Mouse (Mus musculus) brain, embryonic 14.5 days (tissue): ENCODE measurements around the gene Eif5a. TPM values are rescaled to one million over a fixed set of nuclear protein-coding genes. Genes with fewer than 3 reads are reported as not detected.
"Not testable (repeated sequence)": the region's sequence is repeated elsewhere in the genome, so short reads cannot be mapped to it uniquely, and the experiment has no call there.

ENCODE experiments used
- DNase-seq: peaks from one replicate; pipeline ENCODE4 v3.0.0-alpha.2; 2011; ENCODE audit warnings: low read depth
- CTCF ChIP-seq: fragments of 200-500 bp; IDR thresholded peaks from 2 replicates; pipeline ENCODE4 v1.5.1; 2012; ENCODE audit warnings: inconsistent platforms, mild to moderate bottlenecking, moderate library complexity, borderline replicate concordance; ENCODE audit not compliant: insufficient read depth, insufficient read length; ENCODE audit errors: extremely low read depth
- POLR2A ChIP-seq: fragments of 200-500 bp; IDR thresholded peaks from 2 replicates; pipeline ENCODE4 v1.6.1; 2012; ENCODE audit warnings: mild to moderate bottlenecking, inconsistent platforms, borderline replicate concordance; ENCODE audit not compliant: poor library complexity, insufficient read depth, insufficient read length, severe bottlenecking; ENCODE audit errors: extremely low read depth
- polyA plus RNA-seq: library from polyadenylated mRNA; depleted of rRNA; stranded (reverse); fragments of >200 nt; gene quantifications from 2 replicates; pipeline ENCODE4 v1.2.3, GENCODE M21; 2012

Eif5a gene
- polyA plus RNA-seq, 1 experiment: 727 TPM

DNA sequence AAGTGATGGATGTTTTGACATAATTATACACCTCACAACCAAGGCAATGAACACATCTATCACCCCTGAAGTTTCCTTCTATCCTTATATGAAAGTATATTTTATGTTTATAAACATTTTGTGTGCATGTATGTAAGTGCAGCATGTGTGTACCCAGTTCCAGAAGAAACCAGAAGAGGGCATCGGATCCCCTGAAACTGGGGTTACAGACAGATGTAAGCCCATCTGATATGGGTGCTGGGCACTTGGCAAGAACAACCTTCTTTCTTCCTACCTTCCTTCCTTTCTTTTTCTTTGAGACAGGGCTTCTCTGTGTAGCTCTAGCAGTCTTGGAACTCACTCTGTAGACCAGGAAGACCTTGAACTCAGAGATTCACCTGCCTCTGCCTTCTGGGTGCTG, 34.5 kb upstream of the Eif5a start:
- DNase-seq: no peak
- TF ChIP-seq CTCF (peak; percentile 7; the same call in 1 of the 2 replicates), POLR2A (no peak)

- not testable (repeated sequence) for DNase-seq
These were observed 33.9 kb upstream of the Eif5a start for GRCm38 (mm10) chr11:69955618-69956017.

GRCm38 (mm10) chr11:69953267-69953915, 31.6 kb upstream of the Eif5a start:
- no peak for DNase-seq
- TF ChIP-seq POLR2A (no peak), CTCF (no peak)

DNA sequence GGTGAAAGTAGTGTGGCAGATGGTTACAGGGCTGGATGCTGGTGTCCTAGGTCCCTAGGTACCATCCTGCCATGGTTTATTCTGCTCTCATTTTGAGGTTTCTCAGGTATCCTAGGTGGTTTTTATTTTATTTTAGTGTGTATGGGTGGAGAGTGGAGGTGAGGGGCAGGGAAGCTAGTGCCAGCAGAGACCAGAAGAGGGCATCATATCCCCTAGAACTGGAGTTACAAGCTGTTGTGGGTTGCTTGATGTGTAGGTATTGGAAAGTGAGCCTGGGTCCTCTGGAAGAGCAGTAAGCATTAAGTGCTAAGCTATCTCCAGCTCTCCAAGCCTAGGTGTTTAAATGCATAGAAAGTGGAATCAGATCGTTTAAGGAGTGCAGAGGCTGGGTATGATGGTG, 30.5 kb upstream of the Eif5a start:
- TF ChIP-seq CTCF (no peak), POLR2A (no peak)
- no peak for DNase-seq

GRCm38 (mm10) chr11:69950807-69951459, 29.2 kb upstream of the Eif5a start:
- TF ChIP-seq POLR2A (no peak), CTCF (peak; percentile 16; the same call in 1 of the 2 replicates)
- no peak for DNase-seq

DNA sequence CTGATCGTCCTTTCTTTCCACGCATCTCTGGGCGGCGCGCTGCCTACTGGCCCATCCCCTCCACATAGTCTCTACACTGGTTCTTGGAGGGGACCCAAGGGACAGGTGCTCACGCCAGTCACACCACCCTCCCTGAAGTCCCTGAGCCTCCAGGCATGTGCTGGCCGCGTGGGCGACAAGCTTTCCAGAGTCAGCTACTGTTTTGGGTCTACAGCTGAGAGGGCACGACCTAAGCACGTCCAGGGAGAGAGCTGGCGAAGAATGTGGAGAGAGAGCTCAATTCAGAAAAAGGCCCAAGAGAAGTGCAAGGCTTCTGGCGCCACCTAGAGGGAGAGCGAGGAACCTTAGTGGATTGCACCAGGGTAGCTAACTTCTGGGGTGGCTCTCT, 27.0 kb upstream of the Eif5a start:
- DNase-seq: peak; percentile 88
- TF ChIP-seq CTCF (peak; percentile 96), POLR2A (no peak)

DNA sequence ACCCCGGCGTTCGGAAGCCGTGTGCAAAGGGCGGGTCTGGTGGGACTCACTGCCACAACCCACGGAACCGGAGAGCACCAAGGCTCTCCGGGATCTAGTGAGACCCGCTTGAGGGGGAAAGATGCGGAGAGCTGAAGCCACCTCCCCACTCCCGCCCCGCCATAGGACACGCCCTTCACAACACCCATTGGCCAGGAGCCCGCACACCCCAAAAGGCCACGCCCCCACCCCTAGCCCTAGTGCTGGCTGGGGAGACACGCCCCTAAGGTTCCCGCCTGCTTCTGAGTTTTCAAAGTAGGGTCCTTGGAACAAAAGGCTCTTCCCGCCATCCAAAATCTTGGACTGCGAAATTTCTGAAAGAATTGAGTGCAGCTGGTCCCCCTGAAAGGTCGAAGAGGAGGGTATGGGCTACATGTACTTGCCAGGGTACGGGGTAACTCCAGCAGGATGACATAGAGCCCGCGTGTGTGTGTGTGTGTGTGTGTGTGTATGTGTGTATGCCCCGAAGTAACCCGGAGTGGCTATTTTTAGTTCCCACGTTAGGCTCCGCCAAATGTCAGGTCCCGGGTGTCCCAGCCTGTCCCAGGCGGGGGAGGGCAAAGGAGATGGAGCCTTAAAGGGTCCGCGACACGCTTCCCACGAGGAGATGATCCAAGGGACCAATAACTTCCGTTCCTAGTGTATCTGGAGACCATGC, 26.5 kb upstream of the Eif5a start, which contains the start of gene Slc2a4:
Slc2a4 (minus strand) TSS at position 123 of the 697 bp plus-strand sequence.
- no peak for TF ChIP-seq CTCF
- TF ChIP-seq POLR2A: 0 out of 2 replicates have a peak, but pooled peaks have one; percentile 31
- DNase-seq: peak; percentile 97

- DNase-seq: peak; percentile 63
- TF ChIP-seq CTCF (no peak), POLR2A (no peak)
These were observed 25.7 kb upstream of the Eif5a start for GRCm38 (mm10) chr11:69947337-69948065.

DNA sequence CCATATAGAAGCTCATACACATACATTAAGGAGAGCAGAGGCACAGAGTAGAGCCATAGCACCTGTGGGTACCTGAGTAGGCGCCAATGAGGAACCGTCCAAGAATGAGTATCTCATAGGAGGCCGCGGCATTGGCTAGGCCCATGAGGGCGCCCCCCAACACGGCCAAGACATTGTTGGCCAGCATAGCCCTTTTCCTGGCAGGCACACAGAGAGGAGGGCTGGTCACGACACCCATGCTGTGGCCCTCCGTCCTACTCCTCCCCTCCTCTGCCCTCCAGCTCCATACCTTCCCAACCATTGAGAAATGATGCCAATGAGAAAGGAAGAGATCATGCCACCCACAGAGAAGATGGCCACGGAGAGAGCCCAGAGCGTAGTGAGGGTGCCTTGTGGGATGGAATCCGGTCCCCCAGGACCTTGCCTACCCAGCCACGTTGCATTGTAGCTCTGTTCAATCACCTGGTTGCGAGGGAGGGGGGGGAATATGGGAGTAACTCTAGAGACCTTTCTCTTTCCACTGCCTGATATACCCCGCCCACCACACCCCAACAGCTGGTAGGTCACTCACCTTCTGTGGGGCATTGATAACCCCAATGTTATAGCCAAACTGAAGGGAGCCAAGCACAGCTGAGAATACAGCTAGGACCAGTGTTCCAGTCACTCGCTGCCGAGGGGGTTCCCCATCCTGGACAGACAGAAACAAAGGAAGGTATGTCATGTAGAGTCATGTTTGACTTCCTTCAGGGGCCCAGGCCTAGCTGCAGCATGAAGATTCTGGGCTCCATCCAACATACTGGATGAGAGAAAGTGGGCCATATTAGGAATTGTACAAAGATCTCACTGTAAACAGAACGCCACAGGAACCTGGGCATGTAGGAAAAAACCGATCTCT, 24.5 kb upstream of the Eif5a start:
- no peak for TF ChIP-seq CTCF
- TF ChIP-seq POLR2A: no peak
- DNase-seq: no peak

- TF ChIP-seq POLR2A (no peak), CTCF (no peak)
- DNase-seq: no peak
These were observed 23.5 kb upstream of the Eif5a start for GRCm38 (mm10) chr11:69945216-69945615.

DNA sequence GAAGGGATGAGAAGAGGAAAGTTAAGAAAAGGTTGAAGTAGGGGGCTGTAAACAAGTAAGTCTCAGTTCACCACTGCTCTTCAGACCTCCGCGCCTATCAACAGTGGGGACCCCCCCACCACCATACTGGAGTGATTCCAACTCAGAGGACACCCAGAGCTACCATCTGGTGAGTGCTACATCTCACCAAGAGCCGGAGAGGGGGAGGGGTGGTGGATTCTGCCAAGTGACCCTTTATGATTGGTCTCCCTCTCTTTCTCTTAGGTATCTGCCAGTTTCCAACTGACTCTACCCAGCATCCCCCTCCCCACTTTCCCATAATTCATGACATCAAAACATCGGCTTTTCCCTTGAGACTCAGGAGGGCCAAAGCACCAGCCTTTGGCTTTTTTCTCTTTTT, 19.2 kb upstream of the Eif5a start:
- TF ChIP-seq POLR2A: no peak
- no peak for TF ChIP-seq CTCF
- peak; percentile 46 for DNase-seq

DNA sequence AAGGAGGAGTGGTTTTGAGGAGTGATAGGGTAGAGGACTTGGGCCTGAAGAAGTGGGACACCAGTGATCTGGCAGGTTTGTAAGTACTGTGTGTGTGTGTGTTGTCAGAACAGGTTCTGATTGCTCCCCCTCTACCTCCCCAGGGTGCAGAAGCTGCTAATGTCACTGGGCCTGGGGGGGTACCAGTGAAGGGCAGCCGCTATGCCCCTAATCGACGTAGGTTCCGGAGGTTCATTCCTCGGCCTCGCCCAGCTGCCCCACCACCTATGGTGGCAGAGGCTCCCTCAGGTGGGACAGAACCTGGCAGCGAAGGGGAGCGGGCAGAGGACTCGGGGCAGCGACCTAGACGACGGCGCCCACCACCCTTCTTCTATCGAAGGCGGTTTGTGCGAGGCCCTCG, 18.0 kb upstream of the Eif5a start:
- no peak for DNase-seq
- no peak for TF ChIP-seq CTCF
- no peak for TF ChIP-seq POLR2A
